Mouse (Mus musculus): ENCODE measurements around the gene Mapre3. TPM values are rescaled to one million over a fixed set of nuclear protein-coding genes. Genes with fewer than 3 reads are reported as not detected.

Gene Mapre3
- 58.7 TPM for polyA plus RNA-seq (2012; fragmentation: generic; extraction: Trizol)

DNA sequence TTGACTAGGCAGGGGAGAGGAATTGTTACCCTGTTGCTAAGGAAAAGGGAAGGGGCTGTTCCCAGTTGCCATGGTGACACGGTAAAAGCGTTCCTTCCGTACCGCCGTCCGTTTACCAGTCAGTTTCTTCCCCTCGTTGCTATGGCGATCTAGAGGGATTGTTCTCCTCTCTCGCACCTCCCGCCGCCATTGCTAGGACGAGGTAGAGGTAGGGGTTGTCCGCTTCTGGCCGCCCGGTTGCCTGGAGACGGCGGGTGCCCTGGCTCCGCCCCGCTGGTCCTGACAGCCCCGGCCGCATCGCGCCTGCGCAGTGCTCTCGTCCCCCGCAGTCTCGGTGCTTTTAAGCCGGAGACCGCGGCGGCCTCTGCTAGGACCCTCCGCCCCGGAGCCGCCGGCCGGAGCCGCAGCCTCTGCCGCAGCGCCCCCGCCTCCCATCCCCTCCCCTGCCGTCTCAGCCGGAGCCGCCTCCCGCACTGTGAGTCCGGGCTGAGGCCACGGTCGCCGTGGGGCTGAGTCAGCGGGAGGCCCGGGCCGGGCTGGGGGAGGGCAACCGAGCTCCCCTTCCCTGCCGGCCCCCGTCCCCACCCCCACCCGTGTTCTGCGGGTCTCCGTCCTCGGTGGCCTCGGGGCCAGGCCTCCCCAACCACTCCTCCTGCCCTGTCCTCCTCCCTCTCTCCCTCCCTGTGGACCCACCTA is at the start of gene Mapre3:
TSS of gene Mapre3 (plus strand) at position 218 of the 696 bp plus-strand sequence.
- peak within 1 kb of the TSS; percentile 64 for H3ac ChIP-seq (ENCODE audit: control insufficient read depth, insufficient read length)
- H3K4me3 ChIP-seq = peak within 1 kb of the TSS; percentile 41
- TF ChIP-seq POLR2A (IDR thresholded peaks at IDR 0.05; ENCODE audit: insufficient read length, low read depth) (peak; percentile 48), POLR2AphosphoS2 (IDR thresholded peaks at IDR 0.05; ENCODE audit: insufficient read length, low read depth) (no peak), MYOD1 (IDR thresholded peaks at IDR 0.05; ENCODE audit: control insufficient read depth in 1 of 3, insufficient read length in 2 of 3, low read depth in 2 of 3) (peak in 1 of 3 experiments; percentile 3), USF1 (IDR thresholded peaks at IDR 0.05; ENCODE audit: low read depth) (no peak)
- H3K27me3 ChIP-seq (ENCODE audit: control insufficient read depth, insufficient read depth, insufficient read length) = peaks cover 23% of the 10 kb centered on the region
- H3K4me2 ChIP-seq (ENCODE audit: low read depth) = peak within 1 kb of the TSS; percentile 95
- no peaks in the 10 kb centered on the region for H3K36me3 ChIP-seq (ENCODE audit: control insufficient read depth, insufficient read depth)
- H3K79me2 ChIP-seq (ENCODE audit: control insufficient read depth, insufficient read depth) = peaks cover 11% of the 10 kb centered on the region

- H3K4me2 ChIP-seq (ENCODE audit: low read depth) = no peak overlapping the region
- H3K79me2 ChIP-seq (ENCODE audit: control insufficient read depth, insufficient read depth) = no peaks in the 10 kb centered on the region
- TF ChIP-seq REST (IDR thresholded peaks at IDR 0.05; ENCODE audit: insufficient read depth, insufficient read length) (no peak), MYOG (IDR thresholded peaks at IDR 0.05; ENCODE audit: control insufficient read depth in 1 of 3, insufficient read depth in 1 of 3, insufficient read length in 2 of 3, low read depth in 2 of 3) (no peak), MYOD1 (IDR thresholded peaks at IDR 0.05; ENCODE audit: control insufficient read depth in 1 of 3, insufficient read length in 2 of 3, low read depth in 2 of 3) (no peak), E2F4 (IDR thresholded peaks at IDR 0.05; ENCODE audit: insufficient read depth) (no peak), USF1 (IDR thresholded peaks at IDR 0.05; ENCODE audit: low read depth) (no peak), POLR2A (IDR thresholded peaks at IDR 0.05; ENCODE audit: insufficient read length, low read depth) (no peak), MAX (IDR thresholded peaks at IDR 0.05; ENCODE audit: low read depth) (no peak)
- no peaks in the 10 kb centered on the region for H3K36me3 ChIP-seq (ENCODE audit: control insufficient read depth, insufficient read depth)
- H3ac ChIP-seq (ENCODE audit: control insufficient read depth, insufficient read length) = no peak overlapping the region
- H3K27me3 ChIP-seq (ENCODE audit: control insufficient read depth, insufficient read depth, insufficient read length) = peaks cover 81% of the 10 kb centered on the region
- H3K4me3 ChIP-seq = no peak overlapping the region
These were observed 48.7 kb upstream of the Mapre3 start for GRCm38 (mm10) chr5:30765596-30766370.

- H3K4me3 ChIP-seq = no peak overlapping the region
- H3K36me3 ChIP-seq (ENCODE audit: control insufficient read depth, insufficient read depth) = no peaks in the 10 kb centered on the region
- no peak overlapping the region for H3K4me2 ChIP-seq (ENCODE audit: low read depth)
- TF ChIP-seq CEBPB (IDR thresholded peaks at IDR 0.05; ENCODE audit: insufficient read depth, poor library complexity, severe bottlenecking) = no peak
- TF ChIP-seq TCF3 (IDR thresholded peaks at IDR 0.05; ENCODE audit: insufficient read length, low read depth) = no peak
- TF ChIP-seq E2F4 (IDR thresholded peaks at IDR 0.05; ENCODE audit: insufficient read depth) = no peak
- TF ChIP-seq MYOD1 (IDR thresholded peaks at IDR 0.05; ENCODE audit: control insufficient read depth in 1 of 3, insufficient read length in 2 of 3, low read depth in 2 of 3) = no peak
- no peak for TF ChIP-seq USF1 (IDR thresholded peaks at IDR 0.05; ENCODE audit: low read depth)
- TF ChIP-seq TCF12 (IDR thresholded peaks at IDR 0.05; ENCODE audit: insufficient read depth, poor library complexity, severe bottlenecking) = no peak
- no peak for TF ChIP-seq POLR2A (IDR thresholded peaks at IDR 0.05; ENCODE audit: insufficient read length, low read depth)
- no peak for TF ChIP-seq POLR2AphosphoS2 (IDR thresholded peaks at IDR 0.05; ENCODE audit: insufficient read length, low read depth)
- no peak for TF ChIP-seq MYOG (IDR thresholded peaks at IDR 0.05; ENCODE audit: control insufficient read depth in 1 of 3, insufficient read depth in 1 of 3, insufficient read length in 2 of 3, low read depth in 2 of 3)
- TF ChIP-seq SRF (IDR thresholded peaks at IDR 0.05; ENCODE audit: control insufficient read depth, insufficient read length, low read depth) = no peak
- H3ac ChIP-seq (ENCODE audit: control insufficient read depth, insufficient read length) = no peak overlapping the region
- H3K27me3 ChIP-seq (ENCODE audit: control insufficient read depth, insufficient read depth, insufficient read length) = peaks cover 83% of the 10 kb centered on the region
- no peaks in the 10 kb centered on the region for H3K79me2 ChIP-seq (ENCODE audit: control insufficient read depth, insufficient read depth)
These were observed 46.4 kb upstream of the Mapre3 start for GRCm38 (mm10) chr5:30768082-30768481.

GRCm38 (mm10) chr5:30768598-30768997 is 45.8 kb upstream of the Mapre3 start:
- TF ChIP-seq E2F4 (IDR thresholded peaks at IDR 0.05; ENCODE audit: insufficient read depth) (no peak), MAX (IDR thresholded peaks at IDR 0.05; ENCODE audit: low read depth) (no peak), USF1 (IDR thresholded peaks at IDR 0.05; ENCODE audit: low read depth) (no peak), TCF12 (IDR thresholded peaks at IDR 0.05; ENCODE audit: insufficient read depth, poor library complexity, severe bottlenecking) (no peak)
- Histone ChIP-seq H3K4me2 (ENCODE audit: low read depth) (no peak overlapping the region), H3K36me3 (ENCODE audit: control insufficient read depth, insufficient read depth) (no peaks in the 10 kb centered on the region), H3ac (ENCODE audit: control insufficient read depth, insufficient read length) (no peak overlapping the region), H3K79me2 (ENCODE audit: control insufficient read depth, insufficient read depth) (no peaks in the 10 kb centered on the region), H3K27me3 (ENCODE audit: control insufficient read depth, insufficient read depth, insufficient read length) (peaks cover 80% of the 10 kb centered on the region), H3K4me3 (no peak overlapping the region)

DNA sequence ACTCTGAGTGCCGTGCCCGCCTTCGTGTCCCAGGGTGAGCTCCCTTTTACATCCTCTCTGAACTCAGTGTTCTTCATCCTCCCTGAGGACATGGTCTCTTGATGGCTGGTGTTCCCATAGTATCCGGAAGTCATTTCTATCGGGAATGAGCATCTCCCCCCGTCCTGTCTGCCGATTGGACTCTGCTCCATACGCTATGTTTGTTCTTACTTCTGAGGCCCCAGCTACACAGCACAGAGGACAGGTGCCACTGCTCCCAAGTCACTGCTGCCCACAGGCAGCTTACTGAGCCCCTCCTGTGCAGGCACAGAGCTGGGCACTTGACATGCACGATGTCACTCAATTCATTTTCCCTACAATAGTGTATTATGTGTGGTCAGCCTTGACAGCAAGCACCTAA is 45.4 kb upstream of the Mapre3 start:
- H3K36me3 ChIP-seq (ENCODE audit: control insufficient read depth, insufficient read depth) = no peaks in the 10 kb centered on the region
- no peak overlapping the region for H3K4me3 ChIP-seq
- no peak overlapping the region for H3K4me2 ChIP-seq (ENCODE audit: low read depth)
- no peak overlapping the region for H3ac ChIP-seq (ENCODE audit: control insufficient read depth, insufficient read length)
- no peak for TF ChIP-seq POLR2AphosphoS2 (IDR thresholded peaks at IDR 0.05; ENCODE audit: insufficient read length, low read depth)
- no peak for TF ChIP-seq USF1 (IDR thresholded peaks at IDR 0.05; ENCODE audit: low read depth)
- TF ChIP-seq SRF (IDR thresholded peaks at IDR 0.05; ENCODE audit: control insufficient read depth, insufficient read length, low read depth) = no peak
- no peak for TF ChIP-seq MYOD1 (IDR thresholded peaks at IDR 0.05; ENCODE audit: control insufficient read depth in 1 of 3, insufficient read length in 2 of 3, low read depth in 2 of 3)
- TF ChIP-seq E2F4 (IDR thresholded peaks at IDR 0.05; ENCODE audit: insufficient read depth) = no peak
- TF ChIP-seq TCF3 (IDR thresholded peaks at IDR 0.05; ENCODE audit: insufficient read length, low read depth) = no peak
- TF ChIP-seq MYOG (IDR thresholded peaks at IDR 0.05; ENCODE audit: control insufficient read depth in 1 of 3, insufficient read depth in 1 of 3, insufficient read length in 2 of 3, low read depth in 2 of 3) = no peak
- no peak for TF ChIP-seq TCF12 (IDR thresholded peaks at IDR 0.05; ENCODE audit: insufficient read depth, poor library complexity, severe bottlenecking)
- no peak for TF ChIP-seq REST (IDR thresholded peaks at IDR 0.05; ENCODE audit: insufficient read depth, insufficient read length)
- TF ChIP-seq CEBPB (IDR thresholded peaks at IDR 0.05; ENCODE audit: insufficient read depth, poor library complexity, severe bottlenecking) = no peak
- TF ChIP-seq POLR2A (IDR thresholded peaks at IDR 0.05; ENCODE audit: insufficient read length, low read depth) = no peak
- TF ChIP-seq MAX (IDR thresholded peaks at IDR 0.05; ENCODE audit: low read depth) = no peak
- peaks cover 80% of the 10 kb centered on the region for H3K27me3 ChIP-seq (ENCODE audit: control insufficient read depth, insufficient read depth, insufficient read length)
- H3K79me2 ChIP-seq (ENCODE audit: control insufficient read depth, insufficient read depth) = no peaks in the 10 kb centered on the region

All from myocyte (in vitro differentiated cells).